11 mouse cellular contexts compared by ENCODE assay signal in genomic region chr6:94751101-94751440, GRCm38 (mm10). TPM values are rescaled to one million over a fixed set of nuclear protein-coding genes. Genes with fewer than 3 reads are reported as not detected.
DNase-seq lines count a peak whose midpoint lies in the region; ATAC-seq and TF ChIP-seq lines count a peak whose summit lies in the region.
"Had no signal": no experiment of that assay in that cellular context is flagged by ENCODE, and none has a peak within 500 bp of the region (broad histone marks: within the 10 kb centered on the region; RNA-seq: fewer than 3 reads in every experiment).

No protein-coding gene starts in this region.

- in situ Hi-C loops in ES-E14 (cut with MboI; ENCODE audit: low sequenced_read_pairs in 2 of 2, unreplicated experiment in 2 of 2), result no loop called here

- H3K4me1 ChIP-seq in liver, adult 2 months (ENCODE audit: control insufficient read depth, insufficient read depth, low read length), result no peaks in the 10 kb centered on the region
- peaks cover 13 to 31% of the 10 kb centered on the region in 2 experiments for H3K4me1 ChIP-seq in ES-E14 (ENCODE audit: control insufficient read depth in 2 of 2, insufficient read depth in 2 of 2, low read length in 2 of 2, poor library complexity in 1 of 2)
- H3K4me1 ChIP-seq in forebrain, embryonic 12.5 days, result peaks cover 38% of the 10 kb centered on the region
- H3K4me1 ChIP-seq in midbrain, embryonic 13.5 days (replicated peaks), result peaks cover 22% of the 10 kb centered on the region

- no peak overlapping the region for H3K4me3 ChIP-seq in liver, adult 2 months (ENCODE audit: insufficient read depth, low read depth, low read length)
- peak overlapping the region; percentile 37 to 40; a peak in 3 of 4 replicates for H3K4me3 ChIP-seq in ES-E14 (ENCODE audit: insufficient read depth in 1 of 2, low read depth in 1 of 2, low read length in 2 of 2, poor library complexity in 1 of 2, severe bottlenecking in 1 of 2)
- H3K4me3 ChIP-seq in forebrain, embryonic 12.5 days (replicated peaks), result no peak overlapping the region
- H3K4me3 ChIP-seq in midbrain, embryonic 13.5 days (replicated peaks), result no peak overlapping the region

- TF ChIP-seq CTCF in liver, adult 2 months (IDR thresholded peaks at IDR 0.05; ENCODE audit: low read depth, low read length), result peak; percentile 18; the same call in 1 of the 2 replicates

- H3K9ac ChIP-seq in liver, adult 2 months (ENCODE audit: low read depth, low read length), result no peak overlapping the region
- H3K9ac ChIP-seq in ES-E14 (ENCODE audit: insufficient read depth, low read depth, low read length, poor library complexity, severe bottlenecking), result no peak overlapping the region
- no peak overlapping the region for H3K9ac ChIP-seq in forebrain, embryonic 12.5 days
- no peak overlapping the region for H3K9ac ChIP-seq in midbrain, embryonic 13.5 days (replicated peaks)

- H3K27ac ChIP-seq in liver, adult 2 months (replicated peaks; ENCODE audit: insufficient read depth, low read depth, low read length), result no peak overlapping the region
- peak overlapping the region; percentile 80; the same call in 1 of the 2 replicates for H3K27ac ChIP-seq in ES-E14 (ENCODE audit: insufficient read depth, low read depth, low read length, poor library complexity, severe bottlenecking)
- peak overlapping the region; percentile 66 for H3K27ac ChIP-seq in forebrain, embryonic 12.5 days
- no peak overlapping the region for H3K27ac ChIP-seq in midbrain, embryonic 13.5 days

- H3K36me3 ChIP-seq in liver, adult 2 months (ENCODE audit: control insufficient read depth, insufficient read depth, low read length), result no peaks in the 10 kb centered on the region
- no peaks in the 10 kb centered on the region for H3K36me3 ChIP-seq in ES-E14 (ENCODE audit: control insufficient read depth, insufficient read depth, low read length, poor library complexity, severe bottlenecking)
- H3K36me3 ChIP-seq in forebrain, embryonic 12.5 days (replicated peaks), result no peaks in the 10 kb centered on the region
- H3K36me3 ChIP-seq in midbrain, embryonic 13.5 days, result no peaks in the 10 kb centered on the region

- DNase-seq in liver, adult 2 months (ENCODE audit: extremely low read depth, low read depth, low spot score), result no peak
- DNase-seq in liver (no peak), ES-E14 (ENCODE audit: low read depth, low spot score) (no peak)
- DNase-seq in urinary bladder, postnatal 14 days (ENCODE audit: low spot score), result no peak
- DNase-seq in left cerebral cortex, adult 9 months (ENCODE audit: low spot score in 2 of 2), result no peak
- no peak for DNase-seq in lung, postnatal 36 days
- DNase-seq: kidney, postnatal 14 days; lung, adult 18-20 months; right cerebral cortex, adult 18-20 months had no signal

- H3K79me2 ChIP-seq in liver, adult 2 months (ENCODE audit: control insufficient read depth, insufficient read depth, low read length), result no peaks in the 10 kb centered on the region

- peak; percentile 21; the same call in 1 of the 2 replicates for ATAC-seq in forebrain, embryonic 12.5 days (ENCODE audit: low FRiP score)
- ATAC-seq in midbrain, embryonic 13.5 days, result peak; percentile 38

- peak overlapping the region; percentile 35 for H3K4me2 ChIP-seq in forebrain, embryonic 12.5 days
- H3K4me2 ChIP-seq in midbrain, embryonic 13.5 days (replicated peaks), result peak overlapping the region; percentile 19

- TF ChIP-seq POLR2A in liver, adult 2 months (IDR thresholded peaks at IDR 0.05; ENCODE audit: extremely low read depth, insufficient read depth, low read length), result no peak

- WGBS in liver, adult 2 months, result 45% methylated on average over 8 of the region's 8 CpGs
- 17% methylated on average over 8 of the region's 8 CpGs for WGBS in forebrain, embryonic 12.5 days
- 19% methylated on average over 8 of the region's 8 CpGs for WGBS in midbrain, embryonic 13.5 days

- no peaks in the 10 kb centered on the region for H3K27me3 ChIP-seq in liver, adult 2 months (ENCODE audit: control insufficient read depth, insufficient read depth, low read length)
- H3K27me3 ChIP-seq in forebrain, embryonic 12.5 days, result no peaks in the 10 kb centered on the region
- no peaks in the 10 kb centered on the region for H3K27me3 ChIP-seq in midbrain, embryonic 13.5 days

- H3K9me3 ChIP-seq in ES-E14 (ENCODE audit: control insufficient read depth, insufficient read depth, low read depth, low read length), result no peaks in the 10 kb centered on the region
- H3K9me3 ChIP-seq in forebrain, embryonic 12.5 days, result no peaks in the 10 kb centered on the region
- no peaks in the 10 kb centered on the region for H3K9me3 ChIP-seq in midbrain, embryonic 13.5 days

TF ChIP-seq in ES-E14, 5 proteins besides CTCF, POLR2A, EP300 and RAD21:
- TF ChIP-seq HCFC1 (IDR thresholded peaks at IDR 0.05; ENCODE audit: borderline replicate concordance, insufficient read depth, low read length) (no peak), ZC3H11A (IDR thresholded peaks at IDR 0.05; ENCODE audit: borderline replicate concordance, low read depth, low read length) (0 out of 2 replicates have a peak, but pooled peaks have one; percentile 29), ZNF384 (IDR thresholded peaks at IDR 0.05; ENCODE audit: low read depth, low read length) (no peak), MAFK (IDR thresholded peaks at IDR 0.05; ENCODE audit: insufficient read depth, low read depth, low read length) (no peak)

RNA-seq across cellular contexts. Expression of gene Lrig1, which starts 51.1 kb away (rescaled TPM):
- total RNA-seq in liver, adult 2 months (2014; rRNA removed), result 12.4 and 13.3 TPM in 2 replicates
- 12.9 and 14.8 TPM in 2 replicates for polyA plus RNA-seq in liver, adult 2 months (2012; rRNA removed)
- 19.1 and 37.5 TPM in 2 replicates for total RNA-seq in ES-E14 (2012; rRNA removed)
- 16.6 and 17.7 TPM in 2 replicates for polyA plus RNA-seq in forebrain, embryonic 12.5 days (2016; fragmentation: Nextera tagmentation; extraction: Ambion mirVana)
- 10.5 and 11.4 TPM in 2 replicates for polyA plus RNA-seq in midbrain, embryonic 13.5 days (2015; fragmentation: Nextera tagmentation; extraction: Ambion mirVana)

Comparison
In these comparisons a context has a peak if more than half of its experiments do, and no peak if none do; other contexts are left out.
1. H3K27ac ChIP-seq: peak in ES-E14 (single experiment) and forebrain, embryonic 12.5 days (single experiment); none in liver, adult 2 months (single experiment) and midbrain, embryonic 13.5 days (single experiment).
2. H3K4me3 ChIP-seq: peak in ES-E14 (2 of 2); none in liver, adult 2 months (single experiment), forebrain, embryonic 12.5 days (single experiment) and midbrain, embryonic 13.5 days (single experiment).